Mouse (Mus musculus): ENCODE measurements around the gene Cep250. TPM values are rescaled to one million over a fixed set of nuclear protein-coding genes. Genes with fewer than 3 reads are reported as not detected.

The Cep250 gene
- polyA plus RNA-seq, 1 experiment = 6.9 TPM

GRCm38 (mm10) chr2:155991151-155991550 lies 34.9 kb downstream of the Cep250 start:
- DNase-seq = no peak
- WGBS = 90% methylated on average over 10 of the region's 10 CpGs
- TF ChIP-seq POLR2A (IDR thresholded peaks at IDR 0.05; ENCODE audit: low read depth, low read length) = no peak
- no peak for TF ChIP-seq CTCF (conservative IDR thresholded peaks at IDR 0.05; ENCODE audit: insufficient read depth, insufficient read length, low read depth, low read length)
- Histone ChIP-seq H3K4me1 (ENCODE audit: control insufficient read depth, insufficient read depth, low read length) (no peaks in the 10 kb centered on the region), H3K4me3 (ENCODE audit: insufficient read depth, low read depth, low read length) (no peak overlapping the region), H3K27me3 (replicated peaks; ENCODE audit: control insufficient read depth, insufficient read depth, low read length) (no peaks in the 10 kb centered on the region), H3K36me3 (ENCODE audit: control insufficient read depth, insufficient read depth, low read length) (no peaks in the 10 kb centered on the region; the same call in 1 of the 2 replicates), H3K27ac (ENCODE audit: insufficient read depth, low read depth, low read length) (no peak overlapping the region)

DNA sequence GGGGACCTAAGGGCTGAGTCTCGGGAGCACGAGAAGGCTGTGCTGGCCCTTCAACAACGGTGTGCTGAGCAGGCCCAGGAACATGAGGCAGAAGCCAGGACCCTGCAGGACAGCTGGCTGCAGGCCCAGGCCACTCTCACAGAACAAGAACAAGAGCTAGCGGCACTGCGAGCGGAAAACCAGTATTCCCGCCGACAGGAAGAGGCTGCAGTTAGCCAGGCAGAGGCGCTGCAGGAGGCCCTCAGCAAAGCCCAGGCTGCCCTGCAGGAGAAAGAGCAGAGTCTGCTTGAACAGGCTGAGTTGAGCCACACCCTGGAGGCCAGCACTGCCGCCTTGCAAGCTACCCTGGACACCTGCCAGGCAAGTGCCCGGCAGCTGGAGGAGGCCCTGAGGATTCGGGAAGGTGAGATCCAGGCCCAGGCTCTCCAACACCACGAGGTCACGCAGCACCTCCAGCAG lies 35.6 kb downstream of the Cep250 start:
- H3K4me1 ChIP-seq (ENCODE audit: control insufficient read depth, insufficient read depth, low read length) = no peaks in the 10 kb centered on the region
- H3K36me3 ChIP-seq (ENCODE audit: control insufficient read depth, insufficient read depth, low read length) = no peaks in the 10 kb centered on the region; the same call in 1 of the 2 replicates
- DNase-seq = peak; percentile 84
- H3K4me3 ChIP-seq (ENCODE audit: insufficient read depth, low read depth, low read length) = no peak overlapping the region
- no peaks in the 10 kb centered on the region for H3K27me3 ChIP-seq (replicated peaks; ENCODE audit: control insufficient read depth, insufficient read depth, low read length)
- WGBS = 55% methylated on average over 14 of the region's 14 CpGs
- TF ChIP-seq POLR2A (IDR thresholded peaks at IDR 0.05; ENCODE audit: low read depth, low read length) (no peak), CTCF (conservative IDR thresholded peaks at IDR 0.05; ENCODE audit: insufficient read depth, insufficient read length, low read depth, low read length) (no peak)
- H3K27ac ChIP-seq (ENCODE audit: insufficient read depth, low read depth, low read length) = no peak overlapping the region

DNA sequence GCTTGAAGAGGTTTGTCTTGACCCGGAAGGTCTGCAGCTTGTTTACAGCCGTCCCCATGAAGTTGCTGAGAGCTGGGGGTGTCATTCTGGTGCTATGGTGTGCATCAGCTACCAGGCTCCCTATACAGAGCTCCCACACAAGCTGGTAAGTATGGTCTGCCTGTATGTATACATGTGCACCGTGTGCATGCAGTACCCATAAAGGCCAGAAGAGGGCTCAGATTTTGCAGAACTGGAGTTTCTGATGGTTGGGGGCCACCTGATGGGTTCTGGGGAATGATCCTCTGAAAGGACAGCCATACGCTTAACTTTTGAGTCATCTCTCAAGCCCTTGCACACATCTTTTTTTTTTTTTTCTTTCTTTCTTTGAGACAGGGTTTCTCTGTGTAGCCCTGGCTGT lies 49.1 kb downstream of the Cep250 start:
- no peaks in the 10 kb centered on the region; the same call in 1 of the 2 replicates for H3K4me1 ChIP-seq (ENCODE audit: control insufficient read depth, insufficient read depth, low read length)
- no peak for DNase-seq
- H3K4me3 ChIP-seq (ENCODE audit: insufficient read depth, low read depth, low read length) = no peak overlapping the region
- 93% methylated on average over 4 of the region's 4 CpGs for WGBS
- TF ChIP-seq POLR2A (IDR thresholded peaks at IDR 0.05; ENCODE audit: low read depth, low read length) (no peak), CTCF (conservative IDR thresholded peaks at IDR 0.05; ENCODE audit: insufficient read depth, insufficient read length, low read depth, low read length) (0 out of 2 replicates have a peak, but pooled peaks have one; percentile 19)
- H3K27me3 ChIP-seq (replicated peaks; ENCODE audit: control insufficient read depth, insufficient read depth, low read length) = no peaks in the 10 kb centered on the region
- H3K36me3 ChIP-seq (ENCODE audit: control insufficient read depth, insufficient read depth, low read length) = no peaks in the 10 kb centered on the region
- H3K27ac ChIP-seq (ENCODE audit: insufficient read depth, low read depth, low read length) = no peak overlapping the region

DNA sequence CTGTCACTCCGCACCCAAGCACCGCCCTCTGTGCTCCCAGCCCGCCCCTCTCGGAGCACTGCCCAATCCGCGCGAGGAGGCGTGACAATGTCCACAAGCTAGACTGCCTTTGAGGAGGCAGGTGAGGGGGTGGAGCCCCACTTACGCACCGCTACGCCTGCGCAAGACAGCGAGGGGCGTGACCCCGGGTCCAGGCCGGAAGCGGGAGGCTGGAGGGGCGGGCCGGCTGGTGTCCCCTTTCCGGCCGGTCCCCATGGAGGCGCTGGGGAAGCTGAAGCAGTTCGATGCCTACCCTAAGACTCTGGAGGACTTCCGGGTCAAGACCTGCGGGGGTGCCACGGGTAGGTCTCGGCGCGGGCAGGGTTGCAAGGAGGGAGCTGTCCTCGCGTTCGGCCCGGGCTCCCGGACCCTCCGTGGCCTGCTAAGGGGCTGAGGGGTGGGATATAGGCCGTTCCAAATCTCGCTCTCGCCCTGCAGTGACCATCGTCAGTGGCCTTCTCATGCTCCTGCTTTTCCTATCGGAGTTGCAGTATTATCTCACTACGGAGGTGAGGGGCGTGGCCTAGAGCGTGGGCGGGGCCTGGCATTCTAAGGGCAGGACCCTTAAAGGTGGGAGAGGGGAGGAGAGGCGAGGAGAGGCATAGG lies 51.8 kb downstream of the Cep250 start, which contains the start of the genes 6430550D23Rik and Ergic3:
TSS of gene 6430550D23Rik (minus strand) at position 90 of the 645 bp plus-strand sequence.
TSS of gene Ergic3 (plus strand) at position 158 of the 645 bp plus-strand sequence.
- WGBS = 1% methylated on average over 45 of the region's 45 CpGs
- no peak for TF ChIP-seq CTCF (conservative IDR thresholded peaks at IDR 0.05; ENCODE audit: insufficient read depth, insufficient read length, low read depth, low read length)
- TF ChIP-seq POLR2A (IDR thresholded peaks at IDR 0.05; ENCODE audit: low read depth, low read length) = no peak
- DNase-seq = peak; percentile 100
- peak within 1 kb of the TSS; percentile 84 for H3K4me3 ChIP-seq (ENCODE audit: insufficient read depth, low read depth, low read length)
- H3K36me3 ChIP-seq (ENCODE audit: control insufficient read depth, insufficient read depth, low read length) = no peaks in the 10 kb centered on the region
- H3K27me3 ChIP-seq (replicated peaks; ENCODE audit: control insufficient read depth, insufficient read depth, low read length) = no peaks in the 10 kb centered on the region
- H3K27ac ChIP-seq (ENCODE audit: insufficient read depth, low read depth, low read length) = peak within 1 kb of the TSS; percentile 39
- no peaks in the 10 kb centered on the region; the same call in 1 of the 2 replicates for H3K4me1 ChIP-seq (ENCODE audit: control insufficient read depth, insufficient read depth, low read length)

DNA sequence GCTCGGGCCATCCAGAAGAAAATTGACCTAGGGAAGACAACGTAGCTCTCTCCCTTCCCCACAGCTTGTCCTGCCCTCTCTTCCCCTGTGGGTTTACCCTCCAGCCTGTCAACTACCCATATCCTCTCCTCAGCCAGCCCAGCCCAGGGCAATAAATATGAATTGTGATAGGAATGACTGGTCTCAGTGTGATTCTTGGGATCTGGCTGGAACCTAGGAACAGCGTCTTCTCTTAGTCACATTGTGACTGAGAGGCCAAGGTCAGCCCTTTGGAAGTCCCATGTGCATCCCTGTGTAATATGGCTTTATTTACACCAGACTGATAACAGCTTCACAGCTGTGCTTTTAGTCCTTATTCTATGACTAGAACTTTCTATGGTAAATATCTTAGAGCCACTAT lies 61.8 kb downstream of the Cep250 start:
- WGBS = 67% methylated on average over 3 of the region's 3 CpGs
- Histone ChIP-seq H3K4me1 (ENCODE audit: control insufficient read depth, insufficient read depth, low read length) (no peaks in the 10 kb centered on the region), H3K36me3 (ENCODE audit: control insufficient read depth, insufficient read depth, low read length) (no peaks in the 10 kb centered on the region; the same call in none of the 2 replicates), H3K27me3 (replicated peaks; ENCODE audit: control insufficient read depth, insufficient read depth, low read length) (no peaks in the 10 kb centered on the region), H3K27ac (ENCODE audit: insufficient read depth, low read depth, low read length) (no peak overlapping the region), H3K4me3 (ENCODE audit: insufficient read depth, low read depth, low read length) (no peak overlapping the region)
- DNase-seq = no peak
- TF ChIP-seq POLR2A (IDR thresholded peaks at IDR 0.05; ENCODE audit: low read depth, low read length) (no peak), CTCF (conservative IDR thresholded peaks at IDR 0.05; ENCODE audit: insufficient read depth, insufficient read length, low read depth, low read length) (no peak)

GRCm38 (mm10) chr2:156021219-156021618 lies 65.0 kb downstream of the Cep250 start:
- Histone ChIP-seq H3K36me3 (ENCODE audit: control insufficient read depth, insufficient read depth, low read length) (no peaks in the 10 kb centered on the region; the same call in none of the 2 replicates), H3K4me3 (ENCODE audit: insufficient read depth, low read depth, low read length) (no peak overlapping the region), H3K27me3 (replicated peaks; ENCODE audit: control insufficient read depth, insufficient read depth, low read length) (no peaks in the 10 kb centered on the region), H3K27ac (ENCODE audit: insufficient read depth, low read depth, low read length) (no peak overlapping the region), H3K4me1 (ENCODE audit: control insufficient read depth, insufficient read depth, low read length) (no peaks in the 10 kb centered on the region)
- WGBS = 89% methylated on average over 8 of the region's 8 CpGs
- DNase-seq = no peak
- TF ChIP-seq POLR2A (IDR thresholded peaks at IDR 0.05; ENCODE audit: low read depth, low read length) = no peak
- no peak for TF ChIP-seq CTCF (conservative IDR thresholded peaks at IDR 0.05; ENCODE audit: insufficient read depth, insufficient read length, low read depth, low read length)

GRCm38 (mm10) chr2:156021765-156022164 lies 65.5 kb downstream of the Cep250 start:
- 81% methylated on average over 2 of the region's 2 CpGs for WGBS
- Histone ChIP-seq H3K4me3 (ENCODE audit: insufficient read depth, low read depth, low read length) (no peak overlapping the region), H3K36me3 (ENCODE audit: control insufficient read depth, insufficient read depth, low read length) (no peaks in the 10 kb centered on the region; the same call in none of the 2 replicates), H3K27me3 (replicated peaks; ENCODE audit: control insufficient read depth, insufficient read depth, low read length) (no peaks in the 10 kb centered on the region), H3K4me1 (ENCODE audit: control insufficient read depth, insufficient read depth, low read length) (no peaks in the 10 kb centered on the region), H3K27ac (ENCODE audit: insufficient read depth, low read depth, low read length) (no peak overlapping the region)
- TF ChIP-seq CTCF (conservative IDR thresholded peaks at IDR 0.05; ENCODE audit: insufficient read depth, insufficient read length, low read depth, low read length) = no peak
- no peak for TF ChIP-seq POLR2A (IDR thresholded peaks at IDR 0.05; ENCODE audit: low read depth, low read length)
- no peak for DNase-seq

Data from kidney, adult 2 months (tissue).